Mouse (Mus musculus): Measurements from ENCODE around the gene Dph2.
A peak's percentile ranks its signal among the peaks of the same experiment; 100 is the strongest.

Gene Dph2

DNA sequence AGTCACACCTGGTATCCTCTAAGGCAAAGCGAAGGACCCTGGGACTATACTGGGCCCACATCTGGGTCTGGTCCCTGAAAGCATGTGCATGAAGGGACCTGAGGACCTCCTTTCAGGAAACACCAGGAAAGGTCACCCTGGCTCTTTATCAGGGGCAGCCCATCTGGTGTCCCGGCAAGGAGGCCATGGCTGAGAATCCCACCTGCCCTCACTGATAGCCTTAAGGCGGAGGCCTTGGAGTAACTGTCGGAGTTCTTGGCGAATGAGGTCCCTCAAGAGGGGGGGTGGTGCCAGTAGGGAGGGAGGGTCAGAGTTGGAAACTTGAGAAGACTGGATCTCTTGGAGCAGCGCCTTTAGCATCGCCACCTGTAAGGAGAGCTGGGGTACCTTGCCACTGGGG, 20.0 kb downstream of the Dph2 start:
- DNase-seq (ENCODE audit: low read depth): no peak

DNA sequence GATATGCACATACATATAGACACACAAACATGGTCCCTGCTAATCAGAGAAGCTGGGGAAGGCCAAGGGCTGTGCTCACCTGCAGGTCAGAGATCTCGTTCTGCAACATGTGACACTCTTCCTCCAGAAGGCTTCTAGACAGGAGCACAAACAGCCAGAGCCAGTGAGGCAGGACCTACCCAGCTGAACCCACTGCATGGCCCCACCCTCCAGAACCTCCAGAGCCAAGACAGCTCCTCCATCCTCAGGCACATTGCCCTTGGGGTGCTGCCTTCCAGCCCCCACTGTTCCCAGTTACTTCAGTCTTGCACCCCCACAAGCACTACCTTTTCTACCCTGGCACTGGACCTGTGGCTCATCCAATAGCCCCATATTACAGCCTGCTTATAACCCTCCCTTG, 21.4 kb downstream of the Dph2 start:
- no peak for DNase-seq (ENCODE audit: low read depth)

DNA sequence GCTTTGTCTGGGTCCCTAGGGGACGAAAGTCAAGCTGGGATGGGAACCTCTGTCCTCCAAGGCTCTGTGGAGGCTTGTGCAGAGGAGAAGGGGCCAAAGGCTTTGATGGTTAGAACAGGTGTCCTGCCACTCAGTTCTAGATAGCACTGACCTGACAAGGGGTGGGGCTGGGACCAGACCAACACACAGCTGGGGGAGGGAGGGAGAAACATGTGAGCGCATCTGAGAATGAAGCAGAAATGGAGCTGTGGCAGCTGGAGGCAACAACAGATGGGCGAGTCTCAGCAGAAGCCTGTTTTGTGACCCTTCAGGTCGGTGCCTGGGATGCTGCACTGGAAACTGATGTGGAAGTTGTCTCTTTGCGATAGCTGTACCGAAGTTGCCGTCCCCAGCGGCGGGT, 22.5 kb downstream of the Dph2 start:
- DNase-seq (ENCODE audit: low read depth): no peak

DNA sequence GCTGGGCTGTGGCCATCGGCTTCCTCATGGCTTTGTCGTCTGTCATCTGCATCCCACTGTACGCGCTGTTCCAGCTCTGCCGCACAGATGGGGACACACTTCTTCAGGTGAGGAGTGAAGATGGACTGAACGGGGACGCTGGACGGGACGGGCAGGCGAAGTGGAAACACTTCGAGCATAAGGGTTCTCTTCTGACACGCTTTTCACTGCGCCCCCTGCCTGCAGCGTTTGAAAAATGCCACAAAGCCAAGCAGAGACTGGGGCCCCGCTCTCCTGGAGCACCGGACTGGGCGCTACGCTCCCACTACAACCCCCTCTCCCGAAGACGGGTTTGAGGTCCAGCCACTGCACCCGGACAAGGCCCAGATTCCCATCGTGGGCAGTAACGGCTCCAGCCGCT, 24.0 kb downstream of the Dph2 start:
- DNase-seq (ENCODE audit: low read depth): peak; percentile 51

DNA sequence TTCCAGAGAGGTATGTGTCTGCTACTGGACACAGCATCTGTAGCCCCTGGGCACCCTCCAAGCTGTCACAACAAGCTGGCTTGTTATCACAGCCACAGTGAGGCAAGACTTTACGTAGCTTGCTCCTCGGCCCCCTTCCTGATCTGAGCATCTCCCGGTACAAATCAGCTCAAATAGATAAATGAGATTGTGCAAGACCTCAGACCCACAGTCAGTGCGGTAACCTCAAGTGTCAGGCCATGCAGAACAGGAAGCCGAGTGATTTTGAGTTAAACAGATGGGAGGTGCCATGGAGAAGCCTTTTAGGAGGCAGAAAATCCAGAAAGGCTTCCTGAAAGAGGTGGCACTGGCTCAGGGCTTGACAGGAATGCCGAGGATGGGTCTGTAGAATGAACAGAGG, 24.8 kb downstream of the Dph2 start:
- DNase-seq (ENCODE audit: low read depth): no peak

DNA sequence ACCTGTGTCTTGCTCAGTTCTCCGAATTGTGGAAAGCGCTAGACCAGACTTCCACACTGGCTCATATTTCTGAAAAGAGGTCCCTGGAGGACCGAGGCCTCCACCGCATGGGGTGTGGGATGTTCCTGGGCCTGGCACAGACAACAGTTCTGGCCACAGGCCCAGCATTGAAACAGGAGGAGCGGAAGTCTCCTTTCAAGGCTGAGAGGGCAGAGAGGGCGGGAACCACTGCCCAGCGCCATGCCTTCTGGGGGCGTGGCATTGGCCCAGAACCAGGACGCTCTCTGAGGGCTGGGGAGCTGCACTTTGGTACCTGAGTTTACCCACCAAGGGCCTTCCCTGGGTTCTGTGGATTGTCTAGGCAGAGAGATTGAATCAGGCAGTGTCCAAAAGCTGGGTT, 25.7 kb downstream of the Dph2 start:
- no peak for DNase-seq (ENCODE audit: low read depth)

DNA sequence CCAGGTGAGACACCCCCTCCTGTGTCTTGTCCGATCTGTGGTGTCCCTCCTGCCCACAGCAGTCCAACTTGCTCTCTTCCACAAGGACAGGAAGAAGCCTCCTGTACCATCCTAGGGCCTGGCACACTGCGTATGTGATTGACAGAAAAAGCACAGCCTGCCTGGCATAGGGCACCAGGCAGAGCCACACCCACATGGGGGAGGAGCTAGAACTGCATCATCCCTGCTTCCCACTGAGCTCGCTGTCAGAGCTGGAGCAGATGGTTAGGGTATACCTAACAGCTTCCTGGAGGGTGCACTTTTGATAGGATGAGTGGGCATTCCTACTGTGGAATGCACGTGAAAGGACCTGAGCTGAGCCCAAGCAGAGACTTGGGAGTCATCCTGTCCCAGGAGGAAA, 29.0 kb downstream of the Dph2 start:
- no peak for DNase-seq (ENCODE audit: low read depth)

DNA sequence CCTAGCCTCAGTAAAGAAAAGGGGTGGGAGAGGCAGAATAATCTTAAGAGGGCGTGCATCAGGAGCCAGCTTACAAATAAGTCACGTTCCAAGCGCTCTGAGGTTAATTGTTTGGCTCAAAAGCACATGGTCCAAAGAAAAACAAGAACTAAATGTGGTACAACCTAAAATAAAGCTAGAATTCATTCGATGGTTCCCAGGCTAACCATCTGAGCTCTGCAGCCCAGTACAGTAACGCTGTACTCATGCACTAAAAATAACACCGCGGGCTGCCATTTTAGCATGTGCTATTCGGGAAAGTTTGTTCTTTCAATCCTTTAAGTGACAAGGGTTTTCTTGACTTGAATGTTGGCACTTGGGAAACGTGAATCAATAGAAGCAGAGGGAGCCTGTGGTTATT, 31.3 kb downstream of the Dph2 start:
- no peak for DNase-seq (ENCODE audit: low read depth)

DNA sequence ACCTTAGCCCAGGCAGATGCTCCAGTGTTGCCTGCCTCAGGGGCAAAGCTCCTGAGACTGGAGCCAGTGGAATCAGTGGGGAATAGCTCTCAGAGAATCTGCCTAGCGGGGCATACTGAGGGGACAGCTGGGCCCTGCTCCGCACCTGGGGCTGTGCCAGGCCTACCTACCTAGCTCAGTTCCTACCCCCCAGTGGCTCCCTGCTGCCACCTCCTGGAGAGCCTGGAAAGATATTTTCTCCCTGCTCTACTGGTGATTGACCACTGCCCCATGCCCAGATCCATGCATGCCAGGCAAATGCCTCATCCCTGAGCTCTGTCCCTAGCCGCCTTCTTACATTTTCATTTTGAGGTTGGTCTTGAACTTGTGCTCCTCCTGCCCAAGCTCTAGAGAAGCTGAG, 33.0 kb downstream of the Dph2 start:
- DNase-seq (ENCODE audit: low read depth): no peak

DNA sequence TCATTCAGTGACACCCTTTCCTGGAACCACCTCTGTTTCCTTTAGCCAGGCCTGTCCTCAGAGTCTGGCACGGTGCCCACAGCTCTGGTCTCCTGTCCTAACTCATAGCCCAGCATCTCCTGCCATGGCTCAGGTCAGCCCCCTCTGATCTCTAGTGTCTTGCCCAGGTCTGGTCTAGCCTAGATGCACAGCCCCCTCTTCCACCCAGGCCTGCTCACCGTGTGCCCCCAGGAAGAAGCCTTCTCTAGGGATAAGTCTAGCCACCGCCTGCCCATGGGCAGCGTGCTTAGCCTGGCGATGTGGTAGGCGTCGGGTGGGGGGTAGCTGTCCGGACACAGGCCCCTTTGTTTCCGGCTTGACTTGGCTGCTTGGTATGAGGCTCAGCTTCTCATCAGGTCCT, 36.7 kb downstream of the Dph2 start:
- DNase-seq (ENCODE audit: low read depth): no peak

DNA sequence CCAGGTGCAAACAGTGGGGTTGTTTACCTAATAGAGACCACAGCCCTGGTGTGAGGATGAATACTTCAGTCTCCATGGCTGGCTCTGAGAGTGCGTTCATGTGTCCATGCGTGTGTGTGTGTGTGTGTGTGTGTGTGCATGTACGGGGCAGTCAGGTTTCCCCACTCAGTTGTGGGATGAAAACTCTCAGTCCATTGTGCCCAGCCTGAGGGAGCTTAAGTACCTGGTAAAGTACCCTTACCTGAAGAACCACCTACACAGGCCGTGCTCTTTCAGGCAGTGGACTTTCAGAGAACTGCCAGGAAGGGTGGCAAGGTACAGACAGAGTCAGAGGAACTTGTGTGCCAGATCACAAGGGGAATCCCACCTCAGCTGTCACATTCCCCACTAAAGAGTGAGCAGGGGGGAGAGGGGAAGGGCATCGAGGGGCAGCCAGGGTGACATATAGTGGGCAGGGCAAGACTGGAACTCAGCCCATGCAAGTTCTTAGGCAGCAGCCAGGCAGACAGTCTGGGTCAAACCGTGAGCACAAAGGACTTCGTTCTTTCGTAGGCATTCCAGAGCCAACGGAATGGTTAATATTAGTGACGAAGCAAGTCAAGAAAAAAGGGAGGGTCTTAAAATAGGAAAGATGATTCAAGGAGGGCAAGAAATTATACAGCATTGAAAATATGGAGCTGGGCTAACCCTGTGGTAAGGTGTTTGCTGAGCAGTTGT, 39.5 kb downstream of the Dph2 start:
- no peak for DNase-seq (ENCODE audit: low read depth)

DNA sequence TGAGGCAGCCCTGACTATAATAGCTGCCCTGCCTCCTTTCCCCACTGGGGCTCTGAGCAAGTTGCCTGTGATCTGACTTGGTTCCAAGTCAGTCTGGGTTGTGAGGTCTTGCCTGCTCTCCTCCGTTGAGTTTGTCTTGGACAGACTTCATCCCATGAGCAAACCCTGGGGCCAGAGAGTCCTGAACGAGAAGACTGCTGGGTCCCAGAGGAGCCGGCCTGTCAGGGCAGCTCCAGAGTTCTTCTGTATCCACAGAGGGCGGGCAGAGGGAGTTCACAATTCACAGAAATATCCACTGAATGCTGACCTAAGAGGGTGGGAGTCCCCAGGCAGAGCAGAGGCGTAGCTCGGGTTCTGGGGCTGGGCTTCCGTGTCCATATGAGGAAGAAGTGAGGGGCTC, 41.0 kb downstream of the Dph2 start:
- DNase-seq (ENCODE audit: low read depth): no peak

DNA sequence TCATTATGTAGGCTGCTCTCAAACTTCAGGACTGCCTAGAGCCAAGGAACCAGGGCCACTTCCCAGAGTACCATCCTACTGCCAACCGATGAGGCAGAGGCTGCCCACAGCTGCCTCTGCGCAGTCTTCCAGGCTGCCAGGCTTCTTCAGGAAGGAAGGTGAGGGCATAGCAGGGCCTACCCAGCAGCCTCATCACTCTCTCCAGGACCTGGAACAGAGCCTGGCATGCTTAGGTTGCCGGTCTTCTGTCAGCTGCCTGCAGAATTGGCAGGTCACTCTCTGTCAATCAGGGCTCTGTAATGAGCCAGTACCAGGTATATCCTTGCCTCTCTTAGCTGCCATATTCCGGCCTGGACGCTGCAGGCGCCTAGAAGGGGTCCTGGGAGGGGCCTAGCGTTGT, 41.7 kb downstream of the Dph2 start:
- DNase-seq (ENCODE audit: low read depth): no peak

DNA sequence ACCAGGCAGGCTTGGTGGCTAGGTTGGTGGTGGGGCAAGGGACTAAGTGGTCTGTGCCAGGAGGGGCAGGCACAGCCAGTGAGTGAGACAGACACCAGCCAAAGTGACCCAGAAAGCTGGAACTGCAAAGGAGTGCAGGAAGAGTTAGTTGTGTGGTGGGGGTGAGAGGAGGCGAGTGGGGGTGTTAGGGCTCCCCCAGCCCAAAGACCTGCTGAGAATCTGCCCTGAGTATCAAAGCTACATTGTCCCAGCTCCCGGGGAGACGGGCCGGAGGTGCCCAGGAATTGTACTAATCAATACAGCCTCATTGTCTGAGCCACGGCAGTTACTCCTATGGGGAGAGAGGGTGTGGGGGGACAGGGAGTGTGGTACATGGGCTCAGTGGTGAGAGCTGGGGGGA, 42.3 kb downstream of the Dph2 start:
- DNase-seq (ENCODE audit: low read depth): no peak

DNA sequence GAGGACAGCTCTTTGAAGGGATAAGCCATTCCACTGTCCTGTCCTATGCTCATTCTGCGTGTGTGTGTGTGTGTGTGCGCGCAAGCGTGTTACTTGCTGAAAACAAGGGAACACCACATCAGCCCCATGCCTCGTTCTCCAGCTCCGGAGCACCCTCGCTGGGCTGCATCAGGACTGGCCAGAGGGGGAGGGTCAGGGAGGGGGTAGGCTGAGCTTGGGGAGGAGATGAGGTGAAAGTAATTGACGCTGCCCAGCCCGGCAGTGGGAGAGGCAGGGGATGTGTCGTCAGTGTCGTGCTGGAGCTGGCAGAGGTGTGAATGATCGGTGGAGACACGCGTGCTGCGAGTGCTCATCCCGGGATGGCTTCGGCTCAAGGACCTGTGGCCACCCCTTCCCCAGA, 42.8 kb downstream of the Dph2 start:
- DNase-seq (ENCODE audit: low read depth): no peak

DNA sequence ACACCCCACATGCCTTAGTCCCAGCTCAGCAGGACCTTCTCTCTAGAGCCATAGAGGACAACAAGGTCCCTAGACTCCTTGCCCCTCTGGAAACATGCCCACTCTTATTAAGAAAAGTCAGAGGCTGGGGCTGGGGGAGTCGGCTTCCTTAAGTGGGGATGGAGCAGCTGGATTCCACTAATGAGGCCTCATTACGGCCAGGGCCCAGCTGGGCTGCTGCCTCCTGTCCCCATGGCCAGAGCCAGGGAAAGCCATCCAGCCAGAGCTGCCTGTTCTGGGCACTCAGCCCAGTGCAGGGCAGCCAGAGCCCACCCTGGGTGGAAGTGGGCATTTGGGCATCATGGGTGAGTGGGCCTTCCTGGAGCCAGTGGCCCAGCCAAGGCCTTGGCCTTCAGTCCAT, 44.8 kb downstream of the Dph2 start:
- DNase-seq (ENCODE audit: low read depth): no peak

DNA sequence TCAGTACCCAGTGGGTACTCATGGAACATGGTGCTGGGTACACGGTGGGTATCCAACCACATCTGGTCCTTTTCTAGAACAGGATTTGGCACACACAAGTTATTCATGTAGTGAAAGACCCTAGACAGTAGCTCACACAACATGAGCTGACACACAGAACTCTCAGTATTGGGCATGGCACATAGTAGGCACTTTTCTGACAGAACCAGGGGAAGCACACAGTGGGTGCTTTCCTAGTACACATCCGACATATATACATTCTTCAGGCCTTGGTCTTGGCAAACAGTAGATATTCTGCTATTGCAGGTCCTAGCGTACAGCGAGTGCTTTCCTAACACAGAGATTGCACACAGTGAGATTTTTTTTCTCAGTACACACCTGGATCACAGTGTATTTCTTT, 45.6 kb downstream of the Dph2 start:
- no peak for DNase-seq (ENCODE audit: low read depth)

DNA sequence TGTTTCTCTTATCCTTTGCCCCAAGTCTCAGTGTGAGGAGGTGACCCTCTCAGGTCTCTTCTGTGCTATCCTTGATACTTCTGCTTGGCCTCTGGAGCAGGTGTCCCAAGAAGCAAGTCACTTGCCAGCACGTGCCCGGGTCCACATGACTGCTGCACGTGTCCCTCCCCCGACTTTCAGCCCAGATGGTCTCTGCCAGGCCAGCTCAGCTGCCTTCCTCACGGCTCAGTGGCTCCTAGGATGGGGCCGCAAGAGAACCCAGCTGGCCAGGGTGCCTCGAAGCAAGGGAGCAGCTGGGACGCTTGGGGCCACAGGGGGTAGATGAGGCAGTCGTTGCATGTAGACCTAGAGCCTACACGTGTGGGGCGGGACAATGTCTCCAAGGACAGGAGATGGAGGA, 46.5 kb downstream of the Dph2 start:
- no peak for DNase-seq (ENCODE audit: low read depth)

DNA sequence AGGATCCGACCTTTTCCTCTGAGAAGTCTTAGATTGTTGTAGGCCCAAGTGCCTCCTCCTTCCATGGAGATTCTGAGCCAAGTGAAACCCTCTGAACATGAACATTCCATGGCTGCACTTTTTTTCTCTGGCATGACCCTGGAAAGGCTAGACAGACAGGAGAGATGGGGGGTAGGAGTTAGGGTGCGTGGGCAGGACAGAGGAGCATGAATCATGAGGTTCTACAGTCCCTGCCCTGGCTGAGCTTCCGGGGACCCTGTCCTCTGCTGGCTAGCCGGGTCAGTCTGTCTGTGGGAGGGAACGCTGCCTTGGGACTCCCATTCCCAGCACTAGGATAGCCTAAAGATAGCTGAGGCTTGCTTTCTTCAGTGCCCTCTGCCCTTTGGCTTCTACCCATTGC, 47.4 kb downstream of the Dph2 start:
- DNase-seq (ENCODE audit: low read depth): no peak

DNA sequence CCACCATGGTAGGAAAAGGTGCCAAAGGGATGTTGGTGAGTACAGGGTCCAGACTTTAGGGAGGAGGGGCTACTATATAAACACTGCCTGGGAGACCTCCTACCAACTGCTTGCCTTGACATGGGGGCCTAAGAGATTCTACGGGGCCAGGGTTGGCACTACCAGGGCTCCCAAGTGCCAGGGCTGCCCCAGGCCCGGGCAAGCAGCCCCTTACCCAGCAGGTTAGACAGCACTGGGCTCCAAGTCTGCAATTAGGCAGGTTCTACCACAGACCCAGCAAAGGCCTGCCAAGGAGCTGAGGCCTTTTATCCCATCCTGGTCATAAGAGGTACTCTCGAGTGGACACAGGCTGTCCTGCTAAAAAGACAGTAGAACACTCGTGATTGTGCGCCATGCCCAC, 48.7 kb downstream of the Dph2 start:
- DNase-seq (ENCODE audit: low read depth): no peak

DNA sequence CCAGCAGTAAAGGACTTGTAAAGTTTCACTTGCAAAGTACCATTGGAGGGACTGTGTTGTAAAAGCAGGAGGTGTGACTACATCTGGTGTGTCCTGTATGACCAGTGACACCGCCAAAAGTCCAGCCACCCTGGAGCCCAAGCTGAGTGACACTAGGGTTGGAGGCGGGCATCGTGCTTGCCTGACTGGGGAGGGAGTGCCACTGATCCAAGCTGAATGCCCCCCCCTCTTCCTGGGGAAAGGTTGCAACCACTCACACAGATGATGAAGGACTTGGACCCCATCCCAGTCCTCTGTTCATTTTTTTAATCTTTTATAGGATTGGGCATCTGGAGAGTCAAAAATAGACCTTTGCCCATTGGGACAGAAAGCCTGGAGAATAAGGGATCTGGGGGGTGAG, 50.3 kb downstream of the Dph2 start:
- no peak for DNase-seq (ENCODE audit: low read depth)

DNA sequence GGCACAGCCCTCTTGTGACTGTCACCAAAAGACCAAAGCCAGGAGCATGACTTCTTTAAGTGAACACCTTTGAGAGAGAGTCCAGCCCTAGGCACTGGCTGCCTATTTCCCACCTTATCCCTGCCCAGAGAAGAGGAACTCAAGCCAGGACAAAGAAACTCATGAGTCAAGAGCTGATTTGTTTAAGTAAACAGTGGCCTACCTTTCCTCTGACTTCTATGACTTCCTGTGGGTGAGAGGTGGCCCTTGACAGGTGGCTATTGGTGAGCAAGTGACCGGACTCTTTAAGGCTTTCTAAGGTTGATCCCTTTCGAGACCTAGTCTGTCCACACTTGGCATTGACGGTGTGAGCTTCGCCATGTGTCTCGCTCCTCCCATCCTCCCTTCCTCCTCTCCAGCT, 51.0 kb downstream of the Dph2 start:
- DNase-seq (ENCODE audit: low read depth): no peak

DNA sequence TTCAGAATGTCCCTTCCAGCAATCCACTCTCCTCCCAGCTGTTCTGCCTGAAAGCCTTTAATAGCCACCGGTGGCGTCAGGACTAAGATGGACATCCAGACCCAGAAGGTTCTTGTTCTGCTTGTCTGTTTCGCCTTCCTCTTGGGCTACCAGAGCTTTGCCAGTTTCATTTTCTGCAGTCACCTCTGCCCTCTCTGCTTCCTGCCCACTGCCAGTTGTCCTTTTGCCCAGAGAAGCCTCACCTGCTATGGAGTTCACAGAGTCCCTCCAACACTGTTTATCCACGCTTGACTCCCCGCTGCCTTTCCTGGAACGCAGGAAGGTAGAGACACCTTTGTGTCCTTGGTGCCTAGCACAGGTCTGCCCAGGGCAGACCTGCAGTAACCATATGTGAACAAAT, 52.5 kb downstream of the Dph2 start:
- DNase-seq (ENCODE audit: low read depth): no peak
